Comparison of ENCODE assay signal across 14 mouse cellular contexts in the genomic region with DNA sequence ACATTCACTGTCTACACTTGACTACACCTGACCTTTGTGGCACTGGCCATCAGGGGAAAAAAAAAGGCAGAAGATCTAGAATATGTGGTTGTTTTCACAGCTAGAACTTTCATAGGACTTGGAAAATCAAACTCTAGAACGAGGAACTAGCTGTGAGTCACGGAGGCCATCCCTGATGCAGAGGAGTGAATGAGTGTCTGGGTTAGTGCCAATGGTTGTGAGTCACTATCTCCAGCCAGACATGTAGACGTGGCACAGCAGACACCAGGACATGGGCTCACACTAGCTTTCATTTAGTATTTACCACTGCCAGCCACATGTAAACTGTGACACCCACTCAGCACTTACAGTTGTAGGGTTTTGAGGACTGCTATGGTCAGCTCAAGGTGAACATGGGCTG. TPM values are rescaled to one million over a fixed set of nuclear protein-coding genes. Genes with fewer than 3 reads are reported as not detected.
DNase-seq lines count a peak whose midpoint lies in the region; TF ChIP-seq lines count a peak whose summit lies in the region.
"Had no signal": no experiment of that assay in that cellular context is flagged by ENCODE, and none has a peak within 500 bp of the region (broad histone marks: within the 10 kb centered on the region; RNA-seq: fewer than 3 reads in every experiment).

No protein-coding gene starts in this region.

- peak; percentile 22 to 67; a peak in 2 of 4 replicates for TF ChIP-seq EP300 in MEL (IDR thresholded peaks at IDR 0.05; ENCODE audit: low read depth in 1 of 2, low read length in 2 of 2)

- peak overlapping the region; percentile 11; the same call in 1 of the 2 replicates for H3K27ac ChIP-seq in MEL (ENCODE audit: control insufficient read depth, low read depth, low read length)
- H3K27ac ChIP-seq in thymus, adult 2 months (ENCODE audit: control insufficient read depth, insufficient read depth, low read length), result no peak overlapping the region
- H3K27ac ChIP-seq: forebrain, embryonic 10.5 days; liver, embryonic 12.5 days had no signal

- no peaks in the 10 kb centered on the region for H3K79me2 ChIP-seq in MEL (ENCODE audit: control insufficient read depth, insufficient read depth, low read length, poor library complexity)

- H3K36me3 ChIP-seq in MEL (ENCODE audit: control insufficient read depth in 1 of 2, insufficient read depth in 2 of 2, low read length in 2 of 2), result peaks cover 0 to 5% of the 10 kb centered on the region in 2 experiments; a peak in 2 of 4 replicates
- no peaks in the 10 kb centered on the region for H3K36me3 ChIP-seq in thymus, adult 2 months (ENCODE audit: control insufficient read depth, insufficient read depth, low read length)
- H3K36me3 ChIP-seq: forebrain, embryonic 10.5 days; liver, embryonic 12.5 days had no signal

- H3K4me3 ChIP-seq in MEL (ENCODE audit: control insufficient read depth in 1 of 2, insufficient read depth in 1 of 2, low read depth in 2 of 2, low read length in 2 of 2), result peak overlapping the region in 1 of 2 experiments; percentile 7; a peak in 1 of 4 replicates
- no peak overlapping the region for H3K4me3 ChIP-seq in thymus, adult 2 months (ENCODE audit: control insufficient read depth, insufficient read depth, low read length)
- H3K4me3 ChIP-seq: forebrain, embryonic 10.5 days; liver, embryonic 12.5 days had no signal

- no peak for TF ChIP-seq CTCF in MEL (IDR thresholded peaks at IDR 0.05 in 2 of 3, conservative IDR thresholded peaks at IDR 0.05 in 1 of 3; ENCODE audit: control insufficient read depth in 1 of 3, insufficient read depth in 1 of 3, low read depth in 2 of 3, low read length in 3 of 3, poor library complexity in 1 of 3, severe bottlenecking in 1 of 3)
- TF ChIP-seq CTCF in thymus, adult 2 months (IDR thresholded peaks at IDR 0.05; ENCODE audit: borderline replicate concordance, control insufficient read depth, extremely low read depth, insufficient read depth, low read length, poor library complexity), result no peak

- H3K9me3 ChIP-seq in MEL (replicated peaks; ENCODE audit: insufficient read depth, low read length), result no peaks in the 10 kb centered on the region
- H3K9me3 ChIP-seq: forebrain, embryonic 10.5 days; liver, embryonic 12.5 days had no signal

- no peak for TF ChIP-seq POLR2A in MEL (IDR thresholded peaks at IDR 0.05; ENCODE audit: control insufficient read depth in 1 of 2, insufficient read depth in 1 of 2, low read depth in 1 of 2, low read length in 2 of 2, poor library complexity in 1 of 2)
- TF ChIP-seq POLR2A in thymus, adult 2 months (IDR thresholded peaks at IDR 0.05; ENCODE audit: control insufficient read depth, extremely low read depth, insufficient read depth, low read length, poor library complexity), result no peak

- H3K27me3 ChIP-seq in MEL (ENCODE audit: control insufficient read depth in 1 of 2, insufficient read depth in 2 of 2, low read length in 2 of 2), result no peaks in the 10 kb centered on the region
- H3K27me3 ChIP-seq in thymus, adult 2 months (ENCODE audit: control insufficient read depth, insufficient read depth, low read length), result no peaks in the 10 kb centered on the region
- H3K27me3 ChIP-seq: liver, embryonic 12.5 days had no signal

- WGBS in thymus, adult 2 months, result 88% methylated on average over 3 of the region's 3 CpGs

- no peak for TF ChIP-seq RAD21 in MEL (IDR thresholded peaks at IDR 0.05; ENCODE audit: low read depth, low read length)

- 0 out of 2 replicates have a peak overlapping the region, but pooled peaks have one; percentile 30 for H3K9ac ChIP-seq in MEL (ENCODE audit: control insufficient read depth, low read depth, low read length, poor library complexity, severe bottlenecking)
- H3K9ac ChIP-seq: liver, embryonic 12.5 days had no signal

- peaks cover 0 to 16% of the 10 kb centered on the region in 2 experiments; a peak in 3 of 4 replicates for H3K4me1 ChIP-seq in MEL (ENCODE audit: control insufficient read depth in 1 of 2, insufficient read depth in 2 of 2, low read length in 2 of 2)
- no peaks in the 10 kb centered on the region; the same call in 1 of the 2 replicates for H3K4me1 ChIP-seq in thymus, adult 2 months (replicated peaks; ENCODE audit: control insufficient read depth, insufficient read depth, low read length)
- H3K4me1 ChIP-seq: liver, embryonic 12.5 days had no signal

- peak; percentile 19 for DNase-seq in layer of hippocampus, adult 11-12 months (ENCODE audit: low spot score)
- DNase-seq in layer of hippocampus, postnatal 10 days (ENCODE audit: low spot score in 2 of 2), result no peak
- DNase-seq in 3T3-L1 (ENCODE audit: low read depth, low spot score) (peak; percentile 99), MEL (ENCODE audit: low read depth, low spot score) (peak; percentile 93)
- peak; percentile 12 for DNase-seq in c-Kit-positive CD71-negative TER-119-negative erythroid progenitor cells, embryonic 14.5 days (ENCODE audit: low read depth)
- no peak for DNase-seq in embryo, embryonic 10 days (ENCODE audit: low spot score)
- no peak for DNase-seq in yolk sac, embryonic 10.5 days (ENCODE audit: low spot score)
- DNase-seq in thymus, adult 2 months, result no peak
- DNase-seq: cerebellum, adult 8-10 months; kidney, postnatal 4 days; thymus, postnatal 14 days had no signal

TF ChIP-seq in MEL, 35 proteins besides CTCF, POLR2A, EP300 and RAD21:
- no peak for TF ChIP-seq POLR2AphosphoS2 (IDR thresholded peaks at IDR 0.05; ENCODE audit: low read length)
- no peak for TF ChIP-seq CHD2 (IDR thresholded peaks at IDR 0.05; ENCODE audit: low read length)
- TF ChIP-seq RCOR1 (IDR thresholded peaks at IDR 0.05; ENCODE audit: low read depth, low read length), result no peak
- TF ChIP-seq SIN3A (IDR thresholded peaks at IDR 0.05; ENCODE audit: low read length), result no peak
- no peak for TF ChIP-seq TCF12 (IDR thresholded peaks at IDR 0.05; ENCODE audit: low read depth, low read length)
- peak; percentile 66; the same call in 1 of the 2 replicates for TF ChIP-seq JUND (IDR thresholded peaks at IDR 0.05; ENCODE audit: low read depth, low read length)
- TF ChIP-seq MYC (IDR thresholded peaks at IDR 0.05; ENCODE audit: low read depth, low read length), result 0 out of 2 replicates have a peak, but pooled peaks have one; percentile 40
- no peak for TF ChIP-seq GATA1 (IDR thresholded peaks at IDR 0.05; ENCODE audit: low read depth, low read length)
- TF ChIP-seq MYB (IDR thresholded peaks at IDR 0.05; ENCODE audit: low read depth, low read length), result no peak
- no peak for TF ChIP-seq NELFE (IDR thresholded peaks at IDR 0.05; ENCODE audit: low read depth, low read length)
- TF ChIP-seq BHLHE40 (IDR thresholded peaks at IDR 0.05; ENCODE audit: borderline replicate concordance, low read depth, low read length), result no peak
- peak; percentile 22; the same call in 1 of the 2 replicates for TF ChIP-seq ETS1 (IDR thresholded peaks at IDR 0.05; ENCODE audit: low read depth, low read length)
- no peak for TF ChIP-seq MAX (IDR thresholded peaks at IDR 0.05; ENCODE audit: low read length)
- no peak for TF ChIP-seq HCFC1 (IDR thresholded peaks at IDR 0.05; ENCODE audit: low read depth, low read length)
- no peak for TF ChIP-seq ZKSCAN1 (IDR thresholded peaks at IDR 0.05; ENCODE audit: low read depth, low read length)
- no peak for TF ChIP-seq MEF2A (IDR thresholded peaks at IDR 0.05; ENCODE audit: extremely low read depth, insufficient replicate concordance, low read depth, low read length, poor library complexity, severe bottlenecking)
- TF ChIP-seq USF1 (IDR thresholded peaks at IDR 0.05; ENCODE audit: low read depth, low read length), result no peak
- TF ChIP-seq ELF1 (IDR thresholded peaks at IDR 0.05; ENCODE audit: low read depth, low read length), result no peak
- TF ChIP-seq TAL1 (IDR thresholded peaks at IDR 0.05; ENCODE audit: low read length), result 0 out of 2 replicates have a peak, but pooled peaks have one; percentile 32
- TF ChIP-seq ZNF384 (IDR thresholded peaks at IDR 0.05; ENCODE audit: low read depth, low read length), result no peak
- no peak for TF ChIP-seq CHD1 (IDR thresholded peaks at IDR 0.05; ENCODE audit: low read depth, low read length)

RNA-seq across cellular contexts. Expression of gene Slc9b2, which starts 8.9 kb away (rescaled TPM):
- 1 to 10 TPM; 4.5 to 5.2 TPM for total RNA-seq in layer of hippocampus, postnatal 10 days (2021)
- total RNA-seq in MEL (2012; rRNA removed), result 1.0 and 1.6 TPM in 2 replicates
- 1 to 10 TPM in 1 of 2 experiments, not detected in 1; 1.3 TPM for polyA plus RNA-seq in MEL (2012; ENCODE audit: insufficient read depth in 1 of 2, insufficient read length in 2 of 2, low read depth in 1 of 2, low replicate concordance in 2 of 2, missing spikeins in 1 of 2)
- 0.71 and 0.73 TPM in 2 replicates for polyA plus RNA-seq in thymus, adult 2 months (2012; rRNA removed)

RNA-seq across cellular contexts. Expression of gene Bdh2, which starts 17.5 kb away (rescaled TPM):
- total RNA-seq in layer of hippocampus, postnatal 10 days (2021), result 1 to 10 TPM; 2.6 to 3.2 TPM
- 0.23 and 0.42 TPM in 2 replicates for total RNA-seq in MEL (2012; rRNA removed)
- under 1 TPM in 1 of 2 experiments, not detected in 1; 0.22 TPM for polyA plus RNA-seq in MEL (2012; ENCODE audit: insufficient read depth in 1 of 2, insufficient read length in 2 of 2, low read depth in 1 of 2, low replicate concordance in 2 of 2, missing spikeins in 1 of 2)
- polyA plus RNA-seq in thymus, adult 2 months (2012; rRNA removed), result 0.37 and 0.40 TPM in 2 replicates

RNA-seq across cellular contexts. Expression of gene Slc9b1, which starts 49.3 kb away (rescaled TPM):
- total RNA-seq in layer of hippocampus, postnatal 10 days (2021), result 1 to 10 TPM in 1 of 2 experiments, under 1 TPM in 1; 0.57 to 1.2 TPM
- not detected in 2 replicates for total RNA-seq in MEL (2012; rRNA removed)
- polyA plus RNA-seq in MEL (2012; ENCODE audit: insufficient read depth in 1 of 2, insufficient read length in 2 of 2, low read depth in 1 of 2, low replicate concordance in 2 of 2, missing spikeins in 1 of 2), result under 1 TPM in 1 of 2 experiments, not detected in 1; 0.14 TPM
- not detected in 2 replicates for polyA plus RNA-seq in thymus, adult 2 months (2012; rRNA removed)
- total RNA-seq: midbrain, postnatal 0 days had no signal
- polyA plus RNA-seq: midbrain, postnatal 0 days had no signal

Comparison
In these comparisons a context has a peak if more than half of its experiments do, and no peak if none do; other contexts are left out.
1. DNase-seq: peak in layer of hippocampus, adult 11-12 months (single experiment), 3T3-L1 (single experiment), MEL (single experiment) and c-Kit-positive CD71-negative TER-119-negative erythroid progenitor cells, embryonic 14.5 days (single experiment); none in layer of hippocampus, postnatal 10 days (0 of 2), embryo, embryonic 10 days (single experiment), yolk sac, embryonic 10.5 days (single experiment) and thymus, adult 2 months (single experiment).